Comparison of ENCODE assay signal across 27 mouse cellular contexts in the genomic region with DNA sequence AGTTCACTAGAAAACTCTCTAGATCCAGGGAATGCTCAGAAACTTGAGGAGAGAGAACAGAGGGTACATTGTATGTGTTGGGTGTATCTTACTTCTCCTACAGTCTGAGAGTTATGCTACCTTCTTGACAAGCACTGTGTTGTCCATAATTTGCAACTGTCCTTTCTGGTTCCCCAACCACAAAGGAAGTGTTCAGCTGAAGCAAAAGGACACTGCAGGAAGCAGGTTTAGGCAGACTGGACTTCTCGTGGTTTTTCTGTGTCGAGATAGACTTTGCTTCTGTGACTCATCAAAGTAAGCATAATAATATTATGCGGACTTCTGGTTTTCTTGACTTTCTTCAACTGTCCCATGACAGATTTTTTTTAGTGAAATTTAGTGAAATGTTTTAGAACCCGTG.
"Had no signal": no experiment of that assay in that cellular context is flagged by ENCODE, and none has a peak within 500 bp of the region (broad histone marks: within the 10 kb centered on the region; RNA-seq: fewer than 3 reads in every experiment).

No protein-coding gene starts in this region.

- H3K4me1 ChIP-seq: embryonic facial prominence, embryonic 12.5 days; embryonic facial prominence, embryonic 15.5 days; forebrain, embryonic 10.5 days; forebrain, embryonic 12.5 days; forebrain, embryonic 13.5 days; forebrain, embryonic 15.5 days had no signal

- H3K4me3 ChIP-seq: embryonic facial prominence, embryonic 10.5 days; embryonic facial prominence, embryonic 12.5 days; embryonic facial prominence, embryonic 13.5 days; embryonic facial prominence, embryonic 15.5 days; erythroblast, embryonic 14.5 days; forebrain, embryonic 10.5 days; forebrain, embryonic 12.5 days; forebrain, embryonic 13.5 days; forebrain, embryonic 15.5 days; gastrocnemius, adult 2 months; heart, adult 2 months had no signal

- DNase-seq: cerebellum, adult 9-10 months; cerebellum, adult 9-11 months; cerebellum, postnatal 10 days; cerebellum, postnatal 14 days; cerebellum, postnatal 25 days; cerebellum, postnatal 36 days; embryo, embryonic 11 days; forebrain, postnatal 0 days; gastrocnemius, adult 2 months; gastrocnemius, postnatal 10 days; gastrocnemius, postnatal 14 days; gastrocnemius, postnatal 25 days; gastrocnemius, postnatal 36 days; heart, adult 11 months; heart, adult 18-20 months; heart, adult 2 months had no signal

- ATAC-seq: forebrain, embryonic 13.5 days; forebrain, embryonic 14.5 days; forebrain, embryonic 15.5 days; forebrain, embryonic 16.5 days; forebrain, postnatal 0 days had no signal

- H3K27ac ChIP-seq: embryonic facial prominence, embryonic 10.5 days; embryonic facial prominence, embryonic 12.5 days; embryonic facial prominence, embryonic 13.5 days; embryonic facial prominence, embryonic 15.5 days; forebrain, embryonic 10.5 days; forebrain, embryonic 12.5 days; forebrain, embryonic 13.5 days; forebrain, embryonic 15.5 days; gastrocnemius, adult 2 months; heart, adult 2 months had no signal
